Mouse (Mus musculus): ENCODE data around the gene Kmt5c. TPM values are rescaled to one million over a fixed set of nuclear protein-coding genes. Genes with fewer than 3 reads are reported as not detected.
A peak's percentile ranks its signal among the peaks of the same experiment; 100 is the strongest.

The Kmt5c gene
- total RNA-seq, 2 experiments from 2014 or later, result 23.8 to 31.1 TPM

DNA sequence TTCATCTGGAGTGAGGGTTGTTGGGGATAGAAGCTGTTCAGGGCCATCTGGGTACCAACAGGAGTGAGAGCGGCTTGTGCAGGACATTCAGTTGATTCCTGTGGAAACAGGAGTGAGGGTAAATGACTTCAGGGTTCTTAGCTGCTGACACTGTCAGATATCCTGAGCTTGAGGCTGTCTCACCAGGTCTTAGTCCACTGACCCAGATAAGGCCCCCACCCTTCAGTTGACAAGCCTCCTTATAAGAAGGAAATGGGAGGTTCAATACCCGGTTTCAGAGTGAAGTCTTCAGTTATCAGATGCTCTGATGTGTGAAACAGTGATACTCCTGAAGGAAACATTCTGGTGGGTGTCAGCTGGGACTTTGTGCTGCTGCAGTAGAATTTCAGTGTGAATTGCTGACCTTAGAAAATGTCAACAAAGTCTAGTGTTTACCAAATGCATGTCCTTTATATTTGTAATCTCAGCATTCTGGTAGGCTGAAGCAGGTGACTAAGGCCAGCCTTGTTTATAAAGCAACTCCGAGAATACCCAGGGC lies 54.8 kb downstream of the Kmt5c start:
- TF ChIP-seq CTCF (IDR thresholded peaks at IDR 0.05), result no peak

DNA sequence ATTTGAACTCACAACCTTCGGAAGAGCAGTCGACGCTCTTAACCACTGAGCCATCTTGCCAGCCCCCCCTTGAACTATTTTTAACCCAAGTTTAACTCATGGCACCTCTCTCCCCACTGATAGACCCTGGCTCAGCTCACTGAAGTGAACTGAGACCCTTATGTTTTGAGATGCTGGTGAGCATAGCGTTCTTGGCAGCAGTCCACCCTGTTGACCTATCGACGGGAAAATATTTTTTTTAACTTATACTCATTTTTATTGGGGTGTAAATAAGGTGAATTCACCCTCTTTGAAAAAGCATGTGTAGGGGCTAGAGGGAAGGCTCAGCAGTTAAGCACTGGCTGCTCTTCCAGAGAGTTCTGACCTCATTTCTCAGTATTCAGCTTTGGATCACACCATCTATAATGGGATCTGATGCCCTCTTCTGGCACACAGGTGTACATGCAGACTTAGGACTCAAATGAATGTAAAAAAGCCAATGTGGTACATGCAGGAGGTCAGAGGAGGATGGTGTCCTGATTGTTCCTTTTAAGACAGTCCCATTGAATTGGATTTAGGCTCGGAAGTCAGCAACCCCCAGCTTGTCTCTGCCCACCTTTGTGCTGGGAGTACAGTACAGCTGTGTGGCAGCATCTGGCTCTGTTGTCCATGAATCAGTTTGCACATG lies 56.0 kb downstream of the Kmt5c start:
- no peak overlapping the region for H3K27ac ChIP-seq
- TF ChIP-seq CTCF (IDR thresholded peaks at IDR 0.05), result peak; percentile 71
- no peak overlapping the region for H3K4me3 ChIP-seq
- DNase-seq (ENCODE audit: extremely low spot score in 1 of 2, low spot score in 2 of 2), result no peak
- intact Hi-C loops (cut with DNase I), result no loop called here

More for the DNA sequence above, 54.8 kb downstream of the Kmt5c start:
- no peak overlapping the region for H3K27ac ChIP-seq
- intact Hi-C loops (cut with DNase I), result loop anchor here (5.0 kb wide), 2 partner anchors 72 to 237 kb away; no protein-coding TSS in a partner anchor
- DNase-seq (ENCODE audit: extremely low spot score in 1 of 2, low spot score in 2 of 2), result no peak
- no peak overlapping the region for H3K4me3 ChIP-seq

Other genes with a start within 250 kb of the Kmt5c start
- gene Ppp1r12c, start 238.4 kb upstream of the Kmt5c start, total RNA-seq (2021), result 100 to 1,000 TPM; 173 to 177 TPM
- 1 to 10 TPM; 7.4 to 9.2 TPM for gene Tnnt1, start 223.7 kb upstream of the Kmt5c start, total RNA-seq (2021)
- under 1 TPM; 0.84 to 0.96 TPM for gene Tnni3, start 215.9 kb upstream of the Kmt5c start, total RNA-seq (2021)
- under 1 TPM; 0.20 to 0.49 TPM for gene Dnaaf3, start 207.7 kb upstream of the Kmt5c start, total RNA-seq (2021)
- 100 to 1,000 TPM; 270 to 272 TPM for gene Syt5, start 192.6 kb upstream of the Kmt5c start, total RNA-seq (2021)
- under 1 TPM; 0.35 to 0.43 TPM for gene Ptprh, start 136.1 kb upstream of the Kmt5c start, total RNA-seq (2021)
- 10 to 100 TPM; 15.4 to 20.8 TPM for gene Tmem86b, start 108.7 kb upstream of the Kmt5c start, total RNA-seq (2021)
- 100 to 1,000 TPM; 144 to 151 TPM for gene Ppp6r1, start 81.1 kb upstream of the Kmt5c start, total RNA-seq (2021)
- 100 to 1,000 TPM in 1 of 2 experiments, 10 to 100 TPM in 1; 99.9 to 102 TPM for gene Hspbp1, start 55.0 kb upstream of the Kmt5c start, total RNA-seq (2021)
- gene Brsk1, start 49.5 kb upstream of the Kmt5c start, total RNA-seq (2021), result 100 to 1,000 TPM; 425 to 440 TPM
- not detected for gene Tmem150b, start 14.9 kb upstream of the Kmt5c start, total RNA-seq (2021)
- 1 to 10 TPM; 3.8 to 4.8 TPM for gene Cox6b2, start 13.0 kb downstream of the Kmt5c start, total RNA-seq (2021)
- not detected for gene Fam71e2, start 31.2 kb downstream of the Kmt5c start, total RNA-seq (2021)
- under 1 TPM; 0.36 to 0.58 TPM for gene Il11, start 42.7 kb downstream of the Kmt5c start, total RNA-seq (2021)
- not detected for gene Tmem190, start 42.8 kb downstream of the Kmt5c start, total RNA-seq (2021)
- gene Tmem238, start 49.5 kb downstream of the Kmt5c start, total RNA-seq (2021), result 1 to 10 TPM; 2.5 to 4.0 TPM
- 100 to 1,000 TPM; 421 to 437 TPM for gene Rpl28, start 52.8 kb downstream of the Kmt5c start, total RNA-seq (2021)
- gene Ube2s, start 72.5 kb downstream of the Kmt5c start, total RNA-seq (2021), result 100 to 1,000 TPM; 104 to 117 TPM
- gene Shisa7, start 104.6 kb downstream of the Kmt5c start, total RNA-seq (2021), result 100 to 1,000 TPM; 134 to 138 TPM
- 1 to 10 TPM; 6.9 to 9.3 TPM for gene Isoc2b, start 130.1 kb downstream of the Kmt5c start, total RNA-seq (2021)
- 10 to 100 TPM; 11.3 to 12.6 TPM for gene Isoc2a, start 137.0 kb downstream of the Kmt5c start, total RNA-seq (2021)
- under 1 TPM; 0.27 to 0.28 TPM for gene Gm36210, start 166.4 kb downstream of the Kmt5c start, total RNA-seq (2021)
- 10 to 100 TPM; 15.8 to 16.4 TPM for gene Zfp628, start 175.1 kb downstream of the Kmt5c start, total RNA-seq (2021)
- 100 to 1,000 TPM in 1 of 2 experiments, 10 to 100 TPM in 1; 99.7 to 109 TPM for gene Nat14, start 181.9 kb downstream of the Kmt5c start, total RNA-seq (2021)
- 1 to 10 TPM; 2.8 to 4.4 TPM for gene Ssc5d, start 185.7 kb downstream of the Kmt5c start, total RNA-seq (2021)
- under 1 TPM in 1 of 2 experiments, not detected in 1; 0.91 TPM for gene Sbk2, start 224.3 kb downstream of the Kmt5c start, total RNA-seq (2021)
- 1 to 10 TPM; 1.1 to 1.5 TPM for gene Sbk3, start 231.1 kb downstream of the Kmt5c start, total RNA-seq (2021)

Measured in left cerebral cortex, adult 2 months (tissue).